Mouse (Mus musculus) intestine, postnatal 0 days (tissue): ENCODE data around the gene Rasgef1a. TPM values are rescaled to one million over a fixed set of nuclear protein-coding genes. Genes with fewer than 3 reads are reported as not detected.

ENCODE experiments used
- ATAC-seq: fragments of 200-750 bp; cut with Nextera tagmentation; 2 replicates; pipeline ENCODE4 v1.8.0; 2017; ENCODE audit warnings: mild to moderate bottlenecking, moderate TSS enrichment, moderate library complexity
- H3K27ac ChIP-seq: fragments of 300-500 bp; sonication (generic); 2 replicates; pipeline ENCODE4 v1.5.1; 2014; ENCODE audit warnings: mild to moderate bottlenecking, low read depth, low read length, moderate library complexity
- H3K27me3 ChIP-seq: fragments of 300-500 bp; sonication (generic); replicated peaks from 2 replicates; pipeline ENCODE4 v1.6.1; 2014; ENCODE audit warnings: low read length, mixed read lengths; ENCODE audit not compliant: control insufficient read depth, insufficient read depth
- H3K36me3 ChIP-seq: fragments of 300-500 bp; sonication (generic); 2 replicates; pipeline ENCODE4 v1.6.1; 2014; ENCODE audit warnings: mild to moderate bottlenecking, moderate library complexity; ENCODE audit not compliant: control insufficient read depth, insufficient read depth
- H3K4me1 ChIP-seq: fragments of 300-500 bp; sonication (generic); replicated peaks from 2 replicates; pipeline ENCODE4 v1.6.1; 2014; ENCODE audit warnings: antibody characterized with exemption, low read length, mixed read lengths; ENCODE audit not compliant: control insufficient read depth, insufficient read depth
- H3K4me2 ChIP-seq: fragments of 300-500 bp; sonication (generic); replicated peaks from 2 replicates; pipeline ENCODE4 v1.6.1; 2014; ENCODE audit warnings: low read depth, mild to moderate bottlenecking, moderate library complexity
- H3K4me3 ChIP-seq: fragments of 300-500 bp; sonication (generic); 2 replicates; pipeline ENCODE4 v1.5.1; 2014; ENCODE audit warnings: low read depth, low read length
- H3K9ac ChIP-seq: fragments of 300-500 bp; sonication (generic); 2 replicates; pipeline ENCODE4 v1.6.1; 2014; ENCODE audit warnings: mild to moderate bottlenecking, low read depth, low read length
- H3K9me3 ChIP-seq: fragments of 300-500 bp; sonication (generic); 2 replicates; pipeline ENCODE4 v1.6.1; 2016; ENCODE audit warnings: mixed run types; ENCODE audit not compliant: control insufficient read depth
- CTCF ChIP-seq: sonication (generic); IDR thresholded peaks from 2 replicates; pipeline ENCODE4 v1.5.1; 2016; ENCODE audit warnings: low read depth, mild to moderate bottlenecking, control low read depth, antibody characterized with exemption, moderate library complexity
- WGBS: fragments of 180-500 bp; shearing (Covaris S2); extraction: QIAGEN DNeasy Blood & Tissue Kit; methylation state at CpG from one replicate; pipeline ENCODE4 v1.1.7; 2014; 5-methylcytosine and 5-hydroxymethylcytosine counted together
- polyA plus RNA-seq: library from polyadenylated mRNA; unstranded; fragments of >200 nt; fragmentation: Nextera tagmentation; extraction: Ambion mirVana; gene quantifications from 2 replicates; pipeline ENCODE4 v1.2.1, GENCODE M21; 2015

Rasgef1a gene
- polyA plus RNA-seq, 1 experiment from 2014 or later, result 0.25 TPM

GRCm38 (mm10) chr6:118010256-118010655 lies 982 bp upstream of the Rasgef1a start:
- WGBS, result 56% methylated on average over 3 of the region's 3 CpGs
- Histone ChIP-seq H3K27ac (no peak overlapping the region), H3K9ac (no peak overlapping the region), H3K4me3 (no peak overlapping the region), H3K36me3 (no peaks in the 10 kb centered on the region), H3K27me3 (peaks cover 25% of the 10 kb centered on the region), H3K9me3 (no peaks in the 10 kb centered on the region), H3K4me2 (no peak overlapping the region), H3K4me1 (no peaks in the 10 kb centered on the region)
- no peak for TF ChIP-seq CTCF
- no peak for ATAC-seq

GRCm38 (mm10) chr6:118011616-118012316 lies 528 bp downstream of the Rasgef1a start:
- no peaks in the 10 kb centered on the region for H3K4me1 ChIP-seq
- no peaks in the 10 kb centered on the region for H3K9me3 ChIP-seq
- H3K4me2 ChIP-seq, result peak overlapping the region; percentile 58
- H3K36me3 ChIP-seq, result no peaks in the 10 kb centered on the region
- H3K27ac ChIP-seq, result no peak overlapping the region
- ATAC-seq, result no peak; the same call in 1 of the 2 replicates
- WGBS, result 11% methylated on average over 35 of the region's 38 CpGs
- no peak for TF ChIP-seq CTCF
- peak overlapping the region; percentile 21; the same call in 1 of the 2 replicates for H3K4me3 ChIP-seq
- no peak overlapping the region for H3K9ac ChIP-seq
- peaks cover 25% of the 10 kb centered on the region for H3K27me3 ChIP-seq

GRCm38 (mm10) chr6:118012317-118012700 lies 1.1 kb downstream of the Rasgef1a start:
- Histone ChIP-seq H3K9ac (no peak overlapping the region), H3K9me3 (no peaks in the 10 kb centered on the region), H3K4me1 (no peaks in the 10 kb centered on the region), H3K4me2 (no peak overlapping the region), H3K36me3 (no peaks in the 10 kb centered on the region), H3K27me3 (peaks cover 25% of the 10 kb centered on the region), H3K27ac (no peak overlapping the region), H3K4me3 (no peak overlapping the region)
- TF ChIP-seq CTCF, result no peak
- 79% methylated on average over 3 of the region's 3 CpGs for WGBS
- no peak for ATAC-seq

GRCm38 (mm10) chr6:118012987-118013866 lies 2.0 kb downstream of the Rasgef1a start:
- H3K9ac ChIP-seq, result no peak overlapping the region
- no peak overlapping the region for H3K4me2 ChIP-seq
- WGBS, result 79% methylated on average over 11 of the region's 11 CpGs
- H3K27ac ChIP-seq, result no peak overlapping the region
- peaks cover 25% of the 10 kb centered on the region for H3K27me3 ChIP-seq
- no peaks in the 10 kb centered on the region for H3K4me1 ChIP-seq
- no peak for TF ChIP-seq CTCF
- H3K4me3 ChIP-seq, result no peak overlapping the region
- no peak for ATAC-seq
- H3K9me3 ChIP-seq, result no peaks in the 10 kb centered on the region
- H3K36me3 ChIP-seq, result no peaks in the 10 kb centered on the region

- Histone ChIP-seq H3K27me3 (peaks cover 25% of the 10 kb centered on the region), H3K4me3 (no peak overlapping the region), H3K9ac (no peak overlapping the region), H3K4me2 (no peak overlapping the region), H3K9me3 (no peaks in the 10 kb centered on the region), H3K27ac (no peak overlapping the region), H3K36me3 (no peaks in the 10 kb centered on the region), H3K4me1 (no peaks in the 10 kb centered on the region)
- TF ChIP-seq CTCF, result no peak
- 72% methylated on average over 4 of the region's 4 CpGs for WGBS
- no peak for ATAC-seq
These were observed 3.6 kb downstream of the Rasgef1a start for GRCm38 (mm10) chr6:118014881-118015280.

- Histone ChIP-seq H3K27me3 (peaks cover 16% of the 10 kb centered on the region), H3K4me3 (no peak overlapping the region), H3K9me3 (no peaks in the 10 kb centered on the region), H3K9ac (no peak overlapping the region), H3K27ac (no peak overlapping the region), H3K4me1 (no peaks in the 10 kb centered on the region), H3K4me2 (no peak overlapping the region), H3K36me3 (no peaks in the 10 kb centered on the region)
- no peak for ATAC-seq
- WGBS, result 84% methylated on average over 3 of the region's 3 CpGs
- no peak for TF ChIP-seq CTCF
These were observed 4.7 kb downstream of the Rasgef1a start for GRCm38 (mm10) chr6:118015971-118016370.
